Mouse (Mus musculus) CH12.LX (cell line): ENCODE data around the gene Adra1b. TPM values are rescaled to one million over a fixed set of nuclear protein-coding genes. Genes with fewer than 3 reads are reported as not detected.

Experiments
- DNase-seq: peaks from one replicate; pipeline ENCODE4 v3.0.0-alpha.2; 2013; ENCODE audit errors: extremely low read depth
- H3K27ac ChIP-seq: 2 replicates; pipeline ENCODE4 v1.5.1; 2012; ENCODE audit warnings: low read depth, mild to moderate bottlenecking, control low read depth, moderate library complexity; ENCODE audit not compliant: insufficient read depth
- H3K27me3 ChIP-seq: replicated peaks from 2 replicates; pipeline ENCODE3; 2012; ENCODE audit warnings: inconsistent platforms
- H3K36me3 ChIP-seq, 2 experiments: replicated peaks in 1 of 2; 2 replicates each; pipeline versions ENCODE3 to v1.6.1; 2012; ENCODE audit warnings: inconsistent platforms in 1 of 2, low read length in 1 of 2, mild to moderate bottlenecking in 1 of 2, mixed read lengths in 1 of 2, moderate library complexity in 1 of 2; ENCODE audit not compliant: control insufficient read depth in 1 of 2, insufficient read depth in 1 of 2
- H3K4me1 ChIP-seq, 2 experiments: 2 replicates each; pipeline ENCODE4 v1.6.1; 2012; ENCODE audit warnings: inconsistent platforms in 1 of 2, moderate library complexity in 1 of 2; ENCODE audit not compliant: insufficient read depth in 2 of 2, control insufficient read depth in 1 of 2
- H3K4me2 ChIP-seq: 2 replicates; pipeline ENCODE4 v1.6.1; 2012; ENCODE audit warnings: low read depth, mild to moderate bottlenecking, control low read depth; ENCODE audit not compliant: poor library complexity, insufficient read depth, severe bottlenecking
- H3K4me3 ChIP-seq, 3 experiments: fragments of 150-350 bp in 1 of 3; sonication (generic) in 1 of 3; replicated peaks in 1 of 3; 2 replicates each; pipeline versions ENCODE3 to v1.5.1; 2011 to 2012; ENCODE audit warnings: low read depth in 2 of 3, low read length in 2 of 3, mild to moderate bottlenecking in 2 of 3, moderate library complexity in 2 of 3, control low read depth in 1 of 3, improper control_type of control experiment in 1 of 3, inconsistent platforms in 1 of 3, mixed read lengths in 1 of 3; ENCODE audit not compliant: poor library complexity in 1 of 3
- H3K79me2 ChIP-seq: replicated peaks from 2 replicates; pipeline ENCODE4 v1.6.1; 2012; ENCODE audit warnings: mild to moderate bottlenecking, moderate library complexity; ENCODE audit not compliant: control insufficient read depth, poor library complexity, insufficient read depth, severe bottlenecking; ENCODE audit errors: extremely low read depth
- H3K9ac ChIP-seq: 2 replicates; pipeline ENCODE4 v1.6.1; 2012; ENCODE audit warnings: low read depth, mild to moderate bottlenecking, control low read depth, moderate library complexity; ENCODE audit not compliant: insufficient read depth
- H3K9me3 ChIP-seq: replicated peaks from 2 replicates; pipeline ENCODE3; 2012; ENCODE audit warnings: low read length, inconsistent platforms, mixed read lengths
- BHLHE40 ChIP-seq: IDR thresholded peaks from 2 replicates; pipeline ENCODE4 v1.6.1; 2011; ENCODE audit warnings: mild to moderate bottlenecking, low read depth, low read length, improper control_type of control experiment
- CHD1 ChIP-seq: IDR thresholded peaks from 2 replicates; pipeline ENCODE4 v1.6.1; 2012; ENCODE audit warnings: low read depth, low read length, improper control_type of control experiment, inconsistent platforms
- CHD2 ChIP-seq: IDR thresholded peaks from 2 replicates; pipeline ENCODE4 v1.6.1; 2011; ENCODE audit warnings: low read length, improper control_type of control experiment
- CTCF ChIP-seq, 2 experiments: IDR thresholded peaks in 1 of 2; conservative IDR thresholded peaks in 1 of 2; 2 replicates each; pipeline ENCODE4 v1.5.1; 2011 to 2012; ENCODE audit warnings: low read depth in 2 of 2, low read length in 2 of 2, improper control_type of control experiment in 1 of 2, inconsistent platforms in 1 of 2, mild to moderate bottlenecking in 1 of 2, moderate library complexity in 1 of 2
- E2F4 ChIP-seq: IDR thresholded peaks from 2 replicates; pipeline ENCODE4 v1.6.1; 2011; ENCODE audit warnings: low read depth, low read length, improper control_type of control experiment; ENCODE audit not compliant: insufficient replicate concordance
- ELF1 ChIP-seq: IDR thresholded peaks from 2 replicates; pipeline ENCODE4 v1.6.1; 2014; ENCODE audit warnings: low read depth, mild to moderate bottlenecking, inconsistent platforms, low read length, improper control_type of control experiment
- EP300 ChIP-seq: IDR thresholded peaks from 2 replicates; pipeline ENCODE4 v1.6.1; 2011; ENCODE audit warnings: low read length, improper control_type of control experiment
- ETS1 ChIP-seq: conservative IDR thresholded peaks from 2 replicates; pipeline ENCODE4 v1.6.1; 2012; ENCODE audit warnings: low read depth, mild to moderate bottlenecking, inconsistent platforms, low read length, improper control_type of control experiment, moderate library complexity
- GABPA ChIP-seq: IDR thresholded peaks from 2 replicates; pipeline ENCODE4 v1.6.1; 2012; ENCODE audit warnings: low read depth, low read length, improper control_type of control experiment, inconsistent platforms; ENCODE audit not compliant: insufficient replicate concordance
- HCFC1 ChIP-seq: IDR thresholded peaks from 2 replicates; pipeline ENCODE4 v1.6.1; 2012; ENCODE audit warnings: low read depth, mild to moderate bottlenecking, inconsistent platforms, low read length, improper control_type of control experiment
- IRF4 ChIP-seq: IDR thresholded peaks from 2 replicates; pipeline ENCODE4 v1.6.1; 2014; ENCODE audit warnings: low read depth, mild to moderate bottlenecking, inconsistent platforms, low read length, improper control_type of control experiment
- JUN ChIP-seq: IDR thresholded peaks from 2 replicates; pipeline ENCODE4 v1.6.1; 2011; ENCODE audit warnings: low read depth, mild to moderate bottlenecking, low read length, improper control_type of control experiment, moderate library complexity; ENCODE audit not compliant: insufficient read depth
- JUND ChIP-seq: conservative IDR thresholded peaks from 2 replicates; pipeline ENCODE4 v1.6.1; 2011; ENCODE audit warnings: low read depth, low read length, improper control_type of control experiment
- KAT2A ChIP-seq: IDR thresholded peaks from 2 replicates; pipeline ENCODE4 v1.6.1; 2012; ENCODE audit warnings: low read length, improper control_type of control experiment, inconsistent platforms; ENCODE audit not compliant: insufficient replicate concordance
- MAFK ChIP-seq: IDR thresholded peaks from 2 replicates; pipeline ENCODE4 v1.6.1; 2011; ENCODE audit warnings: low read length, improper control_type of control experiment; ENCODE audit not compliant: insufficient replicate concordance
- MAX ChIP-seq: IDR thresholded peaks from 2 replicates; pipeline ENCODE4 v1.6.1; 2011; ENCODE audit warnings: low read length, improper control_type of control experiment
- MAZ ChIP-seq: IDR thresholded peaks from 2 replicates; pipeline ENCODE4 v1.6.1; 2012; ENCODE audit warnings: low read depth, mild to moderate bottlenecking, inconsistent platforms, low read length, improper control_type of control experiment, moderate library complexity
- MEF2A ChIP-seq: IDR thresholded peaks from 2 replicates; pipeline ENCODE4 v1.6.1; 2014; ENCODE audit warnings: low read depth, mild to moderate bottlenecking, inconsistent platforms, low read length, improper control_type of control experiment, borderline replicate concordance
- MXI1 ChIP-seq: IDR thresholded peaks from 2 replicates; pipeline ENCODE4 v1.6.1; 2011; ENCODE audit warnings: mild to moderate bottlenecking, low read depth, low read length, improper control_type of control experiment
- MYC ChIP-seq: IDR thresholded peaks from 2 replicates; pipeline ENCODE4 v1.6.1; 2011; ENCODE audit warnings: low read depth, mild to moderate bottlenecking, improper control_type of control experiment, low read length
- NELFE ChIP-seq: IDR thresholded peaks from 2 replicates; pipeline ENCODE4 v1.6.1; 2011; ENCODE audit warnings: low read depth, low read length, improper control_type of control experiment
- NRF1 ChIP-seq: IDR thresholded peaks from 2 replicates; pipeline ENCODE4 v1.6.1; 2014; ENCODE audit warnings: low read depth, mild to moderate bottlenecking, inconsistent platforms, low read length, improper control_type of control experiment, moderate library complexity
- PAX5 ChIP-seq: IDR thresholded peaks from 2 replicates; pipeline ENCODE4 v1.6.1; 2012; ENCODE audit warnings: low read length, inconsistent platforms, mixed read lengths
- POLR2A ChIP-seq: IDR thresholded peaks from 2 replicates; pipeline ENCODE4 v1.6.1; 2011; ENCODE audit warnings: low read depth, mild to moderate bottlenecking, improper control_type of control experiment, low read length
- POLR2AphosphoS2 ChIP-seq: IDR thresholded peaks from 2 replicates; pipeline ENCODE4 v1.6.1; 2011; ENCODE audit warnings: low read depth, low read length, improper control_type of control experiment
- RAD21 ChIP-seq: IDR thresholded peaks from 2 replicates; pipeline ENCODE4 v1.6.1; 2011; ENCODE audit warnings: low read depth, mild to moderate bottlenecking, low read length, improper control_type of control experiment, moderate library complexity
- RCOR1 ChIP-seq: conservative IDR thresholded peaks from 2 replicates; pipeline ENCODE4 v1.6.1; 2012; ENCODE audit warnings: low read depth, mild to moderate bottlenecking, inconsistent platforms, low read length, improper control_type of control experiment
- SIN3A ChIP-seq: IDR thresholded peaks from 2 replicates; pipeline ENCODE4 v1.6.1; 2012; ENCODE audit warnings: low read length, improper control_type of control experiment, inconsistent platforms
- SMC3 ChIP-seq: IDR thresholded peaks from 2 replicates; pipeline ENCODE4 v1.6.1; 2011; ENCODE audit warnings: low read depth, low read length, improper control_type of control experiment
- TBP ChIP-seq: conservative IDR thresholded peaks from 2 replicates; pipeline ENCODE4 v1.6.1; 2011; ENCODE audit warnings: low read depth, low read length, improper control_type of control experiment
- TCF12 ChIP-seq: IDR thresholded peaks from 2 replicates; pipeline ENCODE4 v1.6.1; 2014; ENCODE audit warnings: low read depth, mild to moderate bottlenecking, inconsistent platforms, low read length, improper control_type of control experiment
- UBTF ChIP-seq: IDR thresholded peaks from 2 replicates; pipeline ENCODE4 v1.6.1; 2012; ENCODE audit warnings: low read depth, mild to moderate bottlenecking, inconsistent platforms, low read length, improper control_type of control experiment, moderate library complexity
- USF1 ChIP-seq: IDR thresholded peaks from 2 replicates; pipeline ENCODE4 v1.6.1; 2014; ENCODE audit warnings: low read depth, mild to moderate bottlenecking, inconsistent platforms, low read length, improper control_type of control experiment
- USF2 ChIP-seq: conservative IDR thresholded peaks from 2 replicates; pipeline ENCODE4 v1.6.1; 2011; ENCODE audit warnings: low read depth, low read length, improper control_type of control experiment
- ZC3H11A ChIP-seq: IDR thresholded peaks from 2 replicates; pipeline ENCODE4 v1.6.1; 2012; ENCODE audit warnings: low read depth, mild to moderate bottlenecking, inconsistent platforms, low read length, improper control_type of control experiment
- ZKSCAN1 ChIP-seq: IDR thresholded peaks from 2 replicates; pipeline ENCODE4 v1.6.1; 2012; ENCODE audit warnings: low read depth, inconsistent platforms, low read length, improper control_type of control experiment, borderline replicate concordance
- ZMIZ1 ChIP-seq: IDR thresholded peaks from 2 replicates; pipeline ENCODE4 v1.6.1; 2012; ENCODE audit warnings: low read depth, mild to moderate bottlenecking, inconsistent platforms, low read length, improper control_type of control experiment
- ZNF384 ChIP-seq: IDR thresholded peaks from 2 replicates; pipeline ENCODE4 v1.6.1; 2012; ENCODE audit warnings: low read depth, low read length, improper control_type of control experiment, inconsistent platforms
- dilution Hi-C: fragments of 300-500 bp; cut with MboI; formaldehyde crosslinking; loops from 2 replicates; pipeline ENCODE4 v1.14.3; 2020; ENCODE audit warnings: low sequenced_read_pairs; ENCODE audit not compliant: extremely low pct_unique_long_range_greater_than_20kb, extremely low pct_ligation_motif_present
- in situ Hi-C: fragments of 300-500 bp; cut with MboI; formaldehyde crosslinking; loops from 3 replicates; pipeline ENCODE4 v1.14.3; 2019; ENCODE audit warnings: low sequenced_read_pairs, low pct_ligation_motif_present, low pct_unique_long_range_greater_than_20kb, mixed read lengths
- polyA plus RNA-seq: library from polyadenylated mRNA; unstranded; fragments of >175 nt; gene quantifications from 2 replicates; pipeline ENCODE4 v1.2.1, GENCODE M21; 2012; ENCODE audit warnings: low read depth; ENCODE audit not compliant: insufficient read length
- total RNA-seq, 2 experiments: library from RNA; depleted of rRNA; stranded (reverse); fragments of 300-350 nt in 1 of 2; fragments of >200 nt in 1 of 2; gene quantifications; 2 replicates each; pipeline ENCODE4 v1.2.3; 2012 to 2014

Adra1b gene
- total and polyA plus RNA-seq, 3 experiments: not detected

- in situ Hi-C loops: loop anchor here (25.0 kb wide), 1 partner anchor 795 kb away; no protein-coding TSS in a partner anchor
These were observed 133.9 kb downstream of the Adra1b start for GRCm38 (mm10) chr11:43766922-43767648.

DNA sequence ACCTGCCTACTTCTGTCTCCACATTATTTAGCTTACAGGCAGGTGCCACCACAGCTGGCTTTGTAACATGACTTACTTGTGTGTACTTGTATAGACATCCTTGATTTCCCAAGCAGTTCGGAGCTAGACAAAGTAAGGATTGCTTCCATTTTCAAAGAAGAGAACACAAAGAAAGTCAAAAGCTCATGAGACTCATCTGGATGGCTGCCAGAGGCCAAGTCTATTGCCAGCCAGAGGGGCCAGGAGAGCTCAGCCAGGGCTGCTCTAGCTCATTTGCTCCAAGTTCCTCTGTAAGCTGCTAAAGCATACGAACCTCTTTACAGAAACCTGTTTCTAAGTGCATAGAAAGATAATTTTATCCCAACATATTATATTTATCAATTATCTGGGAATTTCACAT lies 142.6 kb downstream of the Adra1b start:
- dilution Hi-C loops: no loop called here

More at GRCm38 (mm10) chr11:43766922-43767648, 133.9 kb downstream of the Adra1b start:
- Histone ChIP-seq H3K36me3 (no peaks in the 10 kb centered on the region), H3K79me2 (no peaks in the 10 kb centered on the region), H3K9ac (no peak overlapping the region), H3K4me1 (peaks cover 0 to 13% of the 10 kb centered on the region in 2 experiments; a peak in 2 of 4 replicates), H3K9me3 (no peaks in the 10 kb centered on the region), H3K4me2 (peak overlapping the region; percentile 91), H3K27me3 (peaks cover 32% of the 10 kb centered on the region), H3K27ac (no peak overlapping the region), H3K4me3 (peak overlapping the region; percentile 8 to 50 (median 32))
- dilution Hi-C loops: no loop called here
- TF ChIP-seq SIN3A (peak; percentile 67; the same call in 1 of the 2 replicates), UBTF (no peak), USF2 (no peak), HCFC1 (no peak), USF1 (no peak), ZC3H11A (peak; percentile 18; the same call in 1 of the 2 replicates), PAX5 (no peak), NRF1 (0 out of 2 replicates have a peak, but pooled peaks have one; percentile 29), MAFK (0 out of 2 replicates have a peak, but pooled peaks have one; percentile 23), BHLHE40 (peak; percentile 86), RCOR1 (no peak; the same call in 1 of the 2 replicates), MEF2A (peak; percentile 30; the same call in 1 of the 2 replicates), TBP (no peak), CHD2 (no peak), CHD1 (no peak), JUN (no peak), KAT2A (no peak), JUND (no peak), ELF1 (no peak), SMC3 (peak; percentile 83), RAD21 (peak; percentile 82), EP300 (peak; percentile 32), GABPA (no peak), TCF12 (no peak; the same call in 1 of the 2 replicates), MXI1 (peak; percentile 70; the same call in 1 of the 2 replicates), IRF4 (peak; percentile 76), POLR2A (no peak), MAX (peak; percentile 23; the same call in 1 of the 2 replicates), ETS1 (no peak), ZMIZ1 (no peak), MYC (no peak), MAZ (no peak), POLR2AphosphoS2 (no peak), ZNF384 (peak; percentile 63), NELFE (no peak), E2F4 (no peak), ZKSCAN1 (no peak), CTCF (conservative IDR thresholded peaks at IDR 0.05 in 1 of 2, IDR thresholded peaks at IDR 0.05 in 1 of 2; ENCODE audit: low read depth in 2 of 2, low read length in 2 of 2) (peak; percentile 20 to 91; a peak in 2 of 4 replicates)
- peak; percentile 90 for DNase-seq

More for the DNA sequence above, 142.6 kb downstream of the Adra1b start:
- Histone ChIP-seq H3K4me2 (no peak overlapping the region), H3K9ac (no peak overlapping the region), H3K27me3 (peaks cover 31% of the 10 kb centered on the region), H3K4me1 (peaks cover 0 to 5% of the 10 kb centered on the region in 2 experiments; a peak in 1 of 4 replicates), H3K4me3 (no peak overlapping the region), H3K79me2 (no peaks in the 10 kb centered on the region)
- no peak for TF ChIP-seq CHD1
- TF ChIP-seq MAX: no peak
- no peak for TF ChIP-seq PAX5
- TF ChIP-seq ETS1: no peak
- no peak for TF ChIP-seq ZNF384
- no peak for TF ChIP-seq MXI1
- no peak for TF ChIP-seq EP300
- no peak for TF ChIP-seq NRF1
- no peak for TF ChIP-seq RAD21
- TF ChIP-seq ZC3H11A: no peak
- TF ChIP-seq TBP: no peak
- TF ChIP-seq SMC3: no peak
- TF ChIP-seq ZMIZ1: no peak
- no peak for TF ChIP-seq BHLHE40
- TF ChIP-seq CTCF (conservative IDR thresholded peaks at IDR 0.05 in 1 of 2, IDR thresholded peaks at IDR 0.05 in 1 of 2; ENCODE audit: low read depth in 2 of 2, low read length in 2 of 2): no peak
- TF ChIP-seq, all 38 proteins: peak for 0
- in situ Hi-C loops: loop anchor here (25.0 kb wide), 1 partner anchor 804 kb away; no protein-coding TSS in a partner anchor
- H3K9me3 ChIP-seq: no peaks in the 10 kb centered on the region
- H3K27ac ChIP-seq: no peak overlapping the region
- no peaks in the 10 kb centered on the region for H3K36me3 ChIP-seq
- no peak for DNase-seq
